Mouse (Mus musculus) cerebellum, adult 2 months (tissue): Measurements from ENCODE around the gene Csrp1.

Experiments used
- CTCF ChIP-seq: fragments of 200-500 bp; IDR thresholded peaks from 2 replicates; pipeline ENCODE4 v1.5.1; 2011; ENCODE audit warnings: low read depth, mild to moderate bottlenecking, control low read depth, low read length, moderate library complexity, borderline replicate concordance; ENCODE audit not compliant: insufficient read depth
- POLR2A ChIP-seq: fragments of 200-500 bp; IDR thresholded peaks from 2 replicates; pipeline ENCODE4 v1.6.1; 2011; ENCODE audit warnings: low read length, control low read depth, borderline replicate concordance; ENCODE audit not compliant: insufficient read depth

DNA sequence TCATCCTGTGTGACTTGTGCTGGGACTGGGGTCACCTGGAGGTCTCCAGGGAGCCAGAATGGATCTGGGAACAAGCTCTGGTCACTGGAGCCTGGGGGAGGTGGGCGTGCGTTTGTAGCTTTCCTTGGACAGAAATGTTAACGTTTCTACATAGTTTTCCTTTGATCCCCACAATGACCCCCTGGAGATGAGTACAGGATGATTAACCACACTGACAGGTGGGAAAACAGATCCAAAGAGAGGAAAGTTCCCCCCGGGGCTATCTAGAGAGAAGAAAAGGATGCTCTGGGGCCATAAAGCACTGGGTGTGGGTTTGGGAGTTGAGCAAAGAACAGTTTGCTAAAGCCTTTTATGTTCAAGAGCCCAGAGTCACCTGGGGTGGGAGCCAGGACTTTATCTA lies 60.8 kb downstream of the Csrp1 start:
- TF ChIP-seq CTCF (no peak), POLR2A (no peak)
